Mouse (Mus musculus) kidney, adult 2 months (tissue): ENCODE measurements around the gene Popdc3.

Experiments
- CTCF ChIP-seq: fragments of 200-500 bp; conservative IDR thresholded peaks from 2 replicates; pipeline ENCODE4 v1.5.1; 2011; ENCODE audit warnings: low read depth, mild to moderate bottlenecking, control low read depth, low read length, moderate library complexity, mixed read lengths; ENCODE audit not compliant: insufficient read depth, insufficient read length
- POLR2A ChIP-seq: fragments of 200-500 bp; IDR thresholded peaks from one replicate; pipeline ENCODE4 v1.6.1; 2011; ENCODE audit warnings: low read depth, low read length, control low read depth

DNA sequence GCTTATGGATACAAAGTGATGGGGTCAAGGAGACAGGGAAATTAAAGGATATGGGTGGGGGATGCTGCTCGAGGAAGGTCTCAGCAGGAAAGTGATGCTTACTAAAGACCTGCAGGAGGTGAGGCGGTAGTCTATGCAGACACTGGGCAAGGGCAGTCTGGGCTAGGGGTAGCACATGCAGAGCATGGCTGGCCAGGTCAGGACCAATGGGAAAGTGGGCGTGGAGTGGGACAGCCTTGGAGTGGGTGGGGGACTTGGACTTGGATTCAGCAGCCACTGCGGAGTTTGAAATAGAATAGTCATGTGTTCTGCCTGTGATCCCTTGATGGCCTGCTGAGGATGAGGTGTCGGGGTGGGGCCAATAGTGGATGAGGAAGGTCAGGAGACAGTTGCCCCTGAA is 141.0 kb downstream of the Popdc3 start:
- TF ChIP-seq CTCF (no peak), POLR2A (no peak)
